Mouse (Mus musculus) midbrain, embryonic 12.5 days (tissue): ENCODE results near the gene Ubap2. TPM values are rescaled to one million over a fixed set of nuclear protein-coding genes. Genes with fewer than 3 reads are reported as not detected.

Experiments used
- ATAC-seq: fragments of 200-750 bp; cut with Nextera tagmentation; 2 replicates; pipeline ENCODE4 v1.8.0; 2017; ENCODE audit warnings: low read depth, moderate TSS enrichment, moderate library complexity; ENCODE audit not compliant: low FRiP score
- H3K27ac ChIP-seq: fragments of 300-500 bp; sonication (generic); replicated peaks from 2 replicates; pipeline ENCODE4 v1.5.1; 2016; ENCODE audit warnings: mild to moderate bottlenecking
- H3K27me3 ChIP-seq: fragments of 300-500 bp; sonication (generic); 2 replicates; pipeline ENCODE4 v1.6.1; 2016; ENCODE audit warnings: mild to moderate bottlenecking
- H3K36me3 ChIP-seq: fragments of 300-500 bp; sonication (generic); 2 replicates; pipeline ENCODE4 v1.6.1; 2016
- H3K4me1 ChIP-seq: fragments of 300-500 bp; sonication (generic); 2 replicates; pipeline ENCODE4 v1.6.1; 2016
- H3K4me2 ChIP-seq: fragments of 300-500 bp; sonication (generic); replicated peaks from 2 replicates; pipeline ENCODE4 v1.6.1; 2016; ENCODE audit warnings: mild to moderate bottlenecking, moderate library complexity
- H3K4me3 ChIP-seq: fragments of 300-500 bp; sonication (generic); 2 replicates; pipeline ENCODE4 v1.5.1; 2016; ENCODE audit warnings: mild to moderate bottlenecking
- H3K9ac ChIP-seq: fragments of 300-500 bp; sonication (generic); replicated peaks from 2 replicates; pipeline ENCODE4 v1.6.1; 2016; ENCODE audit warnings: mild to moderate bottlenecking, moderate library complexity
- H3K9me3 ChIP-seq: fragments of 300-500 bp; sonication (generic); 2 replicates; pipeline ENCODE4 v1.6.1; 2016; ENCODE audit warnings: mild to moderate bottlenecking
- WGBS: fragments of 180-500 bp; shearing (Covaris S2); methylation state at CpG from one replicate; pipeline ENCODE4 v1.1.7; 2016; 5-methylcytosine and 5-hydroxymethylcytosine counted together
- polyA plus RNA-seq: library from polyadenylated mRNA; unstranded; fragments of >200 nt; fragmentation: Nextera tagmentation; extraction: Ambion mirVana; gene quantifications from 2 replicates; pipeline ENCODE4 v1.2.1, GENCODE M21; 2016

The Ubap2 gene
- polyA plus RNA-seq, 1 experiment from 2014 or later: 75.5 TPM

GRCm38 (mm10) chr4:41255564-41256210 is 19.3 kb downstream of the Ubap2 start:
- Histone ChIP-seq H3K4me3 (no peak overlapping the region), H3K36me3 (peaks cover 13% of the 10 kb centered on the region), H3K9me3 (no peaks in the 10 kb centered on the region), H3K4me2 (no peak overlapping the region), H3K27ac (no peak overlapping the region), H3K4me1 (no peaks in the 10 kb centered on the region), H3K9ac (no peak overlapping the region), H3K27me3 (no peaks in the 10 kb centered on the region)
- ATAC-seq: no peak
- WGBS: 94% methylated on average over 12 of the region's 12 CpGs

- WGBS: 96% methylated on average over 2 of the region's 2 CpGs
- Histone ChIP-seq H3K4me2 (no peak overlapping the region), H3K4me1 (no peaks in the 10 kb centered on the region), H3K9ac (no peak overlapping the region), H3K27me3 (no peaks in the 10 kb centered on the region), H3K36me3 (peaks cover 21% of the 10 kb centered on the region), H3K4me3 (no peak overlapping the region), H3K9me3 (no peaks in the 10 kb centered on the region), H3K27ac (no peak overlapping the region)
- no peak for ATAC-seq
These were observed 21.2 kb downstream of the Ubap2 start for GRCm38 (mm10) chr4:41253756-41254155.

GRCm38 (mm10) chr4:41245408-41245807 is 29.5 kb downstream of the Ubap2 start:
- 90% methylated on average over 2 of the region's 2 CpGs for WGBS
- ATAC-seq: no peak
- Histone ChIP-seq H3K27me3 (no peaks in the 10 kb centered on the region), H3K9me3 (no peaks in the 10 kb centered on the region), H3K4me3 (no peak overlapping the region), H3K36me3 (peaks cover 51% of the 10 kb centered on the region), H3K27ac (no peak overlapping the region), H3K4me2 (no peak overlapping the region), H3K9ac (no peak overlapping the region), H3K4me1 (no peaks in the 10 kb centered on the region)

GRCm38 (mm10) chr4:41240916-41241315 is 34.0 kb downstream of the Ubap2 start:
- Histone ChIP-seq H3K4me3 (no peak overlapping the region), H3K36me3 (peaks cover 31% of the 10 kb centered on the region), H3K4me2 (no peak overlapping the region), H3K27ac (no peak overlapping the region), H3K9ac (no peak overlapping the region), H3K27me3 (no peaks in the 10 kb centered on the region), H3K4me1 (0 out of 2 replicates have a peak, but pooled peaks cover 3% of the 10 kb centered on the region), H3K9me3 (no peaks in the 10 kb centered on the region)
- no peak for ATAC-seq
- 86% methylated on average over 3 of the region's 3 CpGs for WGBS

- no peak for ATAC-seq
- H3K4me2 ChIP-seq: no peak overlapping the region
- H3K4me3 ChIP-seq: no peak overlapping the region
- H3K4me1 ChIP-seq: 0 out of 2 replicates have a peak, but pooled peaks cover 3% of the 10 kb centered on the region
- H3K27me3 ChIP-seq: no peaks in the 10 kb centered on the region
- no peak overlapping the region for H3K9ac ChIP-seq
- no peak overlapping the region for H3K27ac ChIP-seq
- no peaks in the 10 kb centered on the region for H3K9me3 ChIP-seq
- H3K36me3 ChIP-seq: peaks cover 48% of the 10 kb centered on the region
- WGBS: 83% methylated on average over 5 of the region's 5 CpGs
These were observed 39.3 kb downstream of the Ubap2 start for GRCm38 (mm10) chr4:41235621-41236020.

GRCm38 (mm10) chr4:41226351-41226750 is 48.6 kb downstream of the Ubap2 start:
- Histone ChIP-seq H3K9ac (no peak overlapping the region), H3K4me2 (no peak overlapping the region), H3K27ac (no peak overlapping the region), H3K36me3 (peaks cover 92% of the 10 kb centered on the region), H3K9me3 (no peaks in the 10 kb centered on the region), H3K27me3 (no peaks in the 10 kb centered on the region), H3K4me3 (no peak overlapping the region), H3K4me1 (no peaks in the 10 kb centered on the region)
- 84% methylated on average over 3 of the region's 3 CpGs for WGBS
- no peak for ATAC-seq

GRCm38 (mm10) chr4:41225412-41225811 is 49.5 kb downstream of the Ubap2 start:
- 83% methylated on average over 1 of the region's 1 CpGs for WGBS

GRCm38 (mm10) chr4:41208050-41208449 is 66.9 kb downstream of the Ubap2 start:
- WGBS: 89% methylated on average over 4 of the region's 4 CpGs
- no peak overlapping the region for H3K9ac ChIP-seq
- H3K9me3 ChIP-seq: no peaks in the 10 kb centered on the region
- H3K4me2 ChIP-seq: no peak overlapping the region
- no peaks in the 10 kb centered on the region for H3K4me1 ChIP-seq
- ATAC-seq: no peak
- no peaks in the 10 kb centered on the region for H3K27me3 ChIP-seq
- H3K4me3 ChIP-seq: no peak overlapping the region
- peaks cover 86% of the 10 kb centered on the region for H3K36me3 ChIP-seq
- H3K27ac ChIP-seq: no peak overlapping the region

More at GRCm38 (mm10) chr4:41225412-41225811, 49.5 kb downstream of the Ubap2 start:
- no peak overlapping the region for H3K4me2 ChIP-seq
- no peaks in the 10 kb centered on the region for H3K4me1 ChIP-seq
- no peaks in the 10 kb centered on the region for H3K27me3 ChIP-seq
- H3K9ac ChIP-seq: no peak overlapping the region
- no peak for ATAC-seq
- H3K4me3 ChIP-seq: no peak overlapping the region
- H3K27ac ChIP-seq: no peak overlapping the region
- no peaks in the 10 kb centered on the region for H3K9me3 ChIP-seq
- peaks cover 92% of the 10 kb centered on the region for H3K36me3 ChIP-seq

GRCm38 (mm10) chr4:41205751-41206150 is 69.2 kb downstream of the Ubap2 start:
- Histone ChIP-seq H3K36me3 (peaks cover 95% of the 10 kb centered on the region), H3K27me3 (no peaks in the 10 kb centered on the region), H3K4me1 (no peaks in the 10 kb centered on the region), H3K4me2 (no peak overlapping the region), H3K9me3 (no peaks in the 10 kb centered on the region), H3K27ac (no peak overlapping the region), H3K9ac (no peak overlapping the region), H3K4me3 (no peak overlapping the region)
- ATAC-seq: no peak
- 95% methylated on average over 8 of the region's 8 CpGs for WGBS

- Histone ChIP-seq H3K27me3 (no peaks in the 10 kb centered on the region), H3K27ac (no peak overlapping the region), H3K36me3 (peaks cover 94% of the 10 kb centered on the region), H3K9me3 (no peaks in the 10 kb centered on the region), H3K4me1 (no peaks in the 10 kb centered on the region), H3K9ac (no peak overlapping the region), H3K4me3 (no peak overlapping the region), H3K4me2 (no peak overlapping the region)
- WGBS: 95% methylated on average over 8 of the region's 8 CpGs
- no peak for ATAC-seq
These were observed 72.8 kb downstream of the Ubap2 start for GRCm38 (mm10) chr4:41202135-41202534.

GRCm38 (mm10) chr4:41196861-41197610 is 77.9 kb downstream of the Ubap2 start:
- ATAC-seq: no peak
- H3K4me3 ChIP-seq: no peak overlapping the region
- no peaks in the 10 kb centered on the region for H3K4me1 ChIP-seq
- WGBS: 84% methylated on average over 3 of the region's 3 CpGs
- no peak overlapping the region for H3K9ac ChIP-seq
- no peak overlapping the region for H3K4me2 ChIP-seq
- 0 out of 2 replicates have a peak overlapping the region, but pooled peaks have one; percentile 1 for H3K27ac ChIP-seq
- H3K36me3 ChIP-seq: peaks cover 95% of the 10 kb centered on the region
- no peaks in the 10 kb centered on the region for H3K27me3 ChIP-seq
- no peaks in the 10 kb centered on the region for H3K9me3 ChIP-seq

- H3K27ac ChIP-seq: no peak overlapping the region
- no peak overlapping the region for H3K4me2 ChIP-seq
- H3K36me3 ChIP-seq: peaks cover 94% of the 10 kb centered on the region
- no peaks in the 10 kb centered on the region for H3K9me3 ChIP-seq
- no peak for ATAC-seq
- no peaks in the 10 kb centered on the region for H3K27me3 ChIP-seq
- 90% methylated on average over 15 of the region's 15 CpGs for WGBS
- H3K4me1 ChIP-seq: no peaks in the 10 kb centered on the region
- H3K9ac ChIP-seq: no peak overlapping the region
- no peak overlapping the region for H3K4me3 ChIP-seq
These were observed 79.6 kb downstream of the Ubap2 start for GRCm38 (mm10) chr4:41195328-41195727.
